Mouse (Mus musculus) erythroblast, embryonic 14.5 days (primary cell): Measurements from ENCODE around the gene Gm49403. TPM values are rescaled to one million over a fixed set of nuclear protein-coding genes. Genes with fewer than 3 reads are reported as not detected.
A peak's percentile ranks its signal among the peaks of the same experiment; 100 is the strongest.

ENCODE experiments used
- H3K27me3 ChIP-seq: 2 replicates; pipeline ENCODE4 v1.6.1; 2012; ENCODE audit warnings: inconsistent platforms; ENCODE audit not compliant: control insufficient read depth
- H3K36me3 ChIP-seq: 2 replicates; pipeline ENCODE4 v1.6.1; 2012; ENCODE audit warnings: mild to moderate bottlenecking, inconsistent platforms; ENCODE audit not compliant: control insufficient read depth
- H3K4me1 ChIP-seq: 2 replicates; pipeline ENCODE4 v1.6.1; 2012; ENCODE audit warnings: inconsistent platforms; ENCODE audit not compliant: control insufficient read depth
- H3K4me3 ChIP-seq: replicated peaks from 2 replicates; pipeline ENCODE3; 2012; ENCODE audit warnings: moderate library complexity, mild to moderate bottlenecking, inconsistent platforms
- H3K9me3 ChIP-seq: 2 replicates; pipeline ENCODE4 v1.6.1; 2012; ENCODE audit warnings: low read length, inconsistent platforms, mixed read lengths; ENCODE audit not compliant: control insufficient read depth
- GATA1 ChIP-seq: IDR thresholded peaks from 2 replicates; pipeline ENCODE4 v1.6.1; 2012; ENCODE audit warnings: low read length, inconsistent platforms, mixed read lengths
- TAL1 ChIP-seq: IDR thresholded peaks from 3 replicates; pipeline ENCODE4 v1.6.1; 2012; ENCODE audit warnings: low read length, inconsistent platforms, mixed read lengths
- polyA plus RNA-seq: library from polyadenylated mRNA; stranded (reverse); fragments of >175 nt; gene quantifications from 2 replicates; pipeline ENCODE4 v1.2.3, GENCODE M21; 2012

The Gm49403 gene
- polyA plus RNA-seq, 1 experiment: not detected

- TF ChIP-seq GATA1 (no peak), TAL1 (no peak)
- H3K36me3 ChIP-seq: peaks cover 36% of the 10 kb centered on the region
- H3K4me3 ChIP-seq: peak overlapping the region; percentile 90
- H3K27me3 ChIP-seq: no peaks in the 10 kb centered on the region
- H3K9me3 ChIP-seq: no peaks in the 10 kb centered on the region
- H3K4me1 ChIP-seq: peaks cover 45% of the 10 kb centered on the region
These were observed 12.9 kb upstream of the Gm49403 start for GRCm38 (mm10) chr19:8870838-8871237.

GRCm38 (mm10) chr19:8871267-8872186, 12.2 kb upstream of the Gm49403 start, which contains the start of gene Ubxn1:
TSS of gene Ubxn1 (plus strand) at chr19:8871496.
- H3K27me3 ChIP-seq: no peaks in the 10 kb centered on the region
- H3K4me1 ChIP-seq: peaks cover 45% of the 10 kb centered on the region
- peak within 1 kb of the TSS; percentile 90 for H3K4me3 ChIP-seq
- no peak for TF ChIP-seq TAL1
- no peak for TF ChIP-seq GATA1
- H3K36me3 ChIP-seq: peaks cover 42% of the 10 kb centered on the region
- H3K9me3 ChIP-seq: no peaks in the 10 kb centered on the region

GRCm38 (mm10) chr19:8872266-8872840, 11.4 kb upstream of the Gm49403 start:
- Histone ChIP-seq H3K27me3 (no peaks in the 10 kb centered on the region), H3K4me1 (peaks cover 45% of the 10 kb centered on the region), H3K36me3 (peaks cover 49% of the 10 kb centered on the region), H3K9me3 (no peaks in the 10 kb centered on the region), H3K4me3 (peak overlapping the region; percentile 90)
- TF ChIP-seq GATA1 (no peak), TAL1 (no peak)

GRCm38 (mm10) chr19:8875031-8875430, 8.7 kb upstream of the Gm49403 start:
- H3K27me3 ChIP-seq: no peaks in the 10 kb centered on the region
- TF ChIP-seq TAL1: no peak
- no peak for TF ChIP-seq GATA1
- peaks cover 65% of the 10 kb centered on the region for H3K36me3 ChIP-seq
- peaks cover 54% of the 10 kb centered on the region for H3K4me1 ChIP-seq
- H3K9me3 ChIP-seq: no peaks in the 10 kb centered on the region
- no peak overlapping the region for H3K4me3 ChIP-seq

GRCm38 (mm10) chr19:8880311-8881033, 3.3 kb upstream of the Gm49403 start, which contains the start of gene Uqcc3:
TSS of gene Uqcc3 (minus strand) at chr19:8880923.
- peaks cover 23% of the 10 kb centered on the region for H3K4me1 ChIP-seq
- H3K9me3 ChIP-seq: no peaks in the 10 kb centered on the region
- peaks cover 33% of the 10 kb centered on the region for H3K36me3 ChIP-seq
- H3K4me3 ChIP-seq: peak within 1 kb of the TSS; percentile 73
- TF ChIP-seq GATA1 (no peak), TAL1 (no peak; the same call in 2 of the 3 replicates)
- H3K27me3 ChIP-seq: no peaks in the 10 kb centered on the region

GRCm38 (mm10) chr19:8881034-8881392, 2.7 kb upstream of the Gm49403 start:
- peaks cover 28% of the 10 kb centered on the region for H3K36me3 ChIP-seq
- peak overlapping the region; percentile 73 for H3K4me3 ChIP-seq
- no peaks in the 10 kb centered on the region for H3K9me3 ChIP-seq
- H3K27me3 ChIP-seq: no peaks in the 10 kb centered on the region
- TF ChIP-seq TAL1 (no peak), GATA1 (no peak)
- H3K4me1 ChIP-seq: peaks cover 24% of the 10 kb centered on the region

- H3K4me3 ChIP-seq: peak overlapping the region; percentile 72
- peaks cover 20% of the 10 kb centered on the region for H3K36me3 ChIP-seq
- TF ChIP-seq GATA1 (no peak), TAL1 (no peak)
These were observed 3.3 kb downstream of the Gm49403 start for GRCm38 (mm10) chr19:8886916-8887584.

GRCm38 (mm10) chr19:8887585-8888463, 4.1 kb downstream of the Gm49403 start:
- H3K36me3 ChIP-seq: peaks cover 20% of the 10 kb centered on the region
- peak overlapping the region; percentile 72 for H3K4me3 ChIP-seq
- H3K4me1 ChIP-seq: peaks cover 57% of the 10 kb centered on the region
- no peaks in the 10 kb centered on the region for H3K9me3 ChIP-seq
- TF ChIP-seq TAL1 (peak; percentile 30; the same call in 1 of the 3 replicates), GATA1 (peak; percentile 68)
- no peaks in the 10 kb centered on the region for H3K27me3 ChIP-seq

More at GRCm38 (mm10) chr19:8886916-8887584, 3.3 kb downstream of the Gm49403 start:
- Histone ChIP-seq H3K4me1 (peaks cover 50% of the 10 kb centered on the region), H3K27me3 (no peaks in the 10 kb centered on the region), H3K9me3 (no peaks in the 10 kb centered on the region)
